20 mouse cellular contexts compared by ENCODE assay signal in the genomic region with DNA sequence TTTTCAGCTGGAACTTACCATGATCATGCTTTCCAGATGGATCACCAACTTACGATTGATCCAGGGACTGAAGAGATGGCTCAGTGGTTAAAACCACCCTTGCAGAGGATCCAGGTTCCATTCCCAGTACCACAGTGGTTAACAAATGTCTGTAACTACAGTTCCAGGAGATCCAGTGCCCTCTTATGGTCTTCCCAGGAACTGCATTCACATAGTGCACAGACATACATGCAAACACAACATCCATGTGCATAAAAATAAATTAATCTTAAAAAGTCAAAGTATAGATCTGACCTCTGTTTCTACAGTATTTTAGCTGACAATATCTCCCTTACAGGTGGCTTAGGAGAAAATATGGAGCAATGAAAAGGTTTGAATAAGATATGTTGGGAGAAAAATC. TPM values are rescaled to one million over a fixed set of nuclear protein-coding genes. Genes with fewer than 3 reads are reported as not detected.
DNase-seq lines count a peak whose midpoint lies in the region; ATAC-seq and TF ChIP-seq lines count a peak whose summit lies in the region.
"Had no signal": no experiment of that assay in that cellular context is flagged by ENCODE, and none has a peak within 500 bp of the region (broad histone marks: within the 10 kb centered on the region; RNA-seq: fewer than 3 reads in every experiment).

No protein-coding gene starts in this region.

- TF ChIP-seq CTCF in kidney, postnatal 0 days (IDR thresholded peaks at IDR 0.05; ENCODE audit: low read depth), result peak; percentile 19; the same call in 1 of the 2 replicates
- no peak for TF ChIP-seq CTCF in thymus, adult 2 months (IDR thresholded peaks at IDR 0.05; ENCODE audit: borderline replicate concordance, control insufficient read depth, extremely low read depth, insufficient read depth, low read length, poor library complexity)

- DNase-seq in kidney, postnatal 0 days (ENCODE audit: low spot score), result no peak
- DNase-seq in kidney, adult 8-10 months, result no peak
- peak; percentile 15 for DNase-seq in 3T3-L1 (ENCODE audit: low read depth, low spot score)
- peak; percentile 5 for DNase-seq in 416B (ENCODE audit: low read depth)
- DNase-seq in R1 (ENCODE audit: low read depth, low spot score), result peak; percentile 53
- DNase-seq in ovary, adult 18-20 months (ENCODE audit: low spot score), result no peak
- no peak for DNase-seq in thymus, adult 2 months
- DNase-seq in cerebellum, postnatal 4 days (ENCODE audit: low spot score in 2 of 2), result no peak
- DNase-seq: adrenal gland, adult 8-10 months; cerebellum, adult 11-12 months; cerebellum, postnatal 36 days; gastrocnemius, postnatal 10 days; kidney, postnatal 25 days; liver, embryonic 13.5 days; lung, postnatal 36 days; right cerebral cortex, postnatal 14 days had no signal

- no peak for TF ChIP-seq POLR2A in thymus, adult 2 months (IDR thresholded peaks at IDR 0.05; ENCODE audit: control insufficient read depth, extremely low read depth, insufficient read depth, low read length, poor library complexity)

- no peak overlapping the region for H3K9ac ChIP-seq in kidney, postnatal 0 days (ENCODE audit: low read depth, low read length)
- H3K9ac ChIP-seq: embryonic facial prominence, embryonic 12.5 days; intestine, embryonic 15.5 days; liver, embryonic 13.5 days; neural tube, embryonic 12.5 days had no signal

- no peak for ATAC-seq in kidney, postnatal 0 days (replicated peaks; ENCODE audit: low FRiP score, low read depth)
- ATAC-seq: intestine, embryonic 15.5 days had no signal

- H3K4me2 ChIP-seq in kidney, postnatal 0 days (ENCODE audit: low read length), result no peak overlapping the region
- H3K4me2 ChIP-seq: embryonic facial prominence, embryonic 12.5 days; intestine, embryonic 15.5 days; liver, embryonic 13.5 days; neural tube, embryonic 12.5 days had no signal

- H3K9me3 ChIP-seq in kidney, postnatal 0 days (replicated peaks; ENCODE audit: low read length), result no peaks in the 10 kb centered on the region
- H3K9me3 ChIP-seq: embryonic facial prominence, embryonic 12.5 days; G1E; intestine, embryonic 15.5 days; liver, embryonic 13.5 days; neural tube, embryonic 12.5 days had no signal

- no peaks in the 10 kb centered on the region for H3K27me3 ChIP-seq in kidney, postnatal 0 days (ENCODE audit: insufficient read depth, low read length)
- H3K27me3 ChIP-seq in thymus, adult 2 months (ENCODE audit: control insufficient read depth, insufficient read depth, low read length), result no peaks in the 10 kb centered on the region
- H3K27me3 ChIP-seq: embryonic facial prominence, embryonic 12.5 days; intestine, embryonic 15.5 days; liver, embryonic 13.5 days; neural tube, embryonic 12.5 days had no signal

- no peaks in the 10 kb centered on the region for H3K36me3 ChIP-seq in kidney, postnatal 0 days (ENCODE audit: insufficient read depth, low read length)
- H3K36me3 ChIP-seq in thymus, adult 2 months (ENCODE audit: control insufficient read depth, insufficient read depth, low read length), result no peaks in the 10 kb centered on the region
- H3K36me3 ChIP-seq: embryonic facial prominence, embryonic 12.5 days; G1E; intestine, embryonic 15.5 days; liver, embryonic 13.5 days; neural tube, embryonic 12.5 days had no signal

- no peak overlapping the region for H3K27ac ChIP-seq in kidney, postnatal 0 days
- no peak overlapping the region for H3K27ac ChIP-seq in thymus, adult 2 months (ENCODE audit: control insufficient read depth, insufficient read depth, low read length)
- H3K27ac ChIP-seq: embryonic facial prominence, embryonic 12.5 days; intestine, embryonic 15.5 days; liver, embryonic 13.5 days; neural tube, embryonic 12.5 days had no signal

- H3K4me3 ChIP-seq in kidney, postnatal 0 days (replicated peaks; ENCODE audit: low read depth, low read length), result no peak overlapping the region
- no peak overlapping the region for H3K4me3 ChIP-seq in thymus, adult 2 months (ENCODE audit: control insufficient read depth, insufficient read depth, low read length)
- H3K4me3 ChIP-seq: embryonic facial prominence, embryonic 12.5 days; intestine, embryonic 15.5 days; liver, embryonic 13.5 days; neural tube, embryonic 12.5 days had no signal

- 93% methylated on average over 1 of the region's 1 CpGs for WGBS in kidney, postnatal 0 days
- 97% methylated on average over 1 of the region's 1 CpGs for WGBS in thymus, adult 2 months

- no peaks in the 10 kb centered on the region for H3K4me1 ChIP-seq in kidney, postnatal 0 days (replicated peaks; ENCODE audit: insufficient read depth, low read length)
- no peaks in the 10 kb centered on the region; the same call in 1 of the 2 replicates for H3K4me1 ChIP-seq in thymus, adult 2 months (replicated peaks; ENCODE audit: control insufficient read depth, insufficient read depth, low read length)
- H3K4me1 ChIP-seq: embryonic facial prominence, embryonic 12.5 days; intestine, embryonic 15.5 days; liver, embryonic 13.5 days; neural tube, embryonic 12.5 days had no signal

RNA-seq across cellular contexts. Expression of gene Mtmr10, which starts 56.5 kb away (rescaled TPM):
- 8.1 and 9.2 TPM in 2 replicates for polyA plus RNA-seq in kidney, postnatal 0 days (2015; fragmentation: Nextera tagmentation; extraction: Ambion mirVana)
- 4.5 and 4.8 TPM in 2 replicates for polyA plus RNA-seq in thymus, adult 2 months (2012; rRNA removed)

Comparison
In these comparisons a context has a peak if more than half of its experiments do, and no peak if none do; other contexts are left out.
1. DNase-seq: peak in 3T3-L1 (single experiment), 416B (single experiment) and R1 (single experiment); none in kidney, postnatal 0 days (single experiment), kidney, adult 8-10 months (0 of 2), ovary, adult 18-20 months (single experiment), thymus, adult 2 months (single experiment) and cerebellum, postnatal 4 days (0 of 2).